In genomic region chr2:30703308-30703707, GRCm38 (mm10) we compare ENCODE assay signal across 19 mouse cellular contexts.
DNase-seq lines count a peak whose midpoint lies in the region; ATAC-seq and TF ChIP-seq lines count a peak whose summit lies in the region.
"Had no signal": no experiment of that assay in that cellular context is flagged by ENCODE, and none has a peak within 500 bp of the region (broad histone marks: within the 10 kb centered on the region; RNA-seq: fewer than 3 reads in every experiment).

No protein-coding gene starts in this region.

- WGBS in hindbrain, embryonic 12.5 days, result 93% methylated on average over 1 of the region's 1 CpGs
- WGBS in hindbrain, embryonic 16.5 days, result 90% methylated on average over 1 of the region's 1 CpGs
- WGBS in lung, embryonic 14.5 days, result 81% methylated on average over 1 of the region's 1 CpGs
- 94% methylated on average over 1 of the region's 1 CpGs for WGBS in midbrain, embryonic 13.5 days
- 84% methylated on average over 1 of the region's 1 CpGs for WGBS in midbrain, embryonic 15.5 days
- 88% methylated on average over 1 of the region's 1 CpGs for WGBS in stomach, embryonic 16.5 days

- H3K9ac ChIP-seq in hindbrain, embryonic 12.5 days, result no peak overlapping the region
- H3K9ac ChIP-seq in hindbrain, embryonic 16.5 days (ENCODE audit: low read depth, low read length), result no peak overlapping the region
- no peak overlapping the region for H3K9ac ChIP-seq in lung, embryonic 14.5 days
- H3K9ac ChIP-seq in midbrain, embryonic 13.5 days (replicated peaks), result no peak overlapping the region
- no peak overlapping the region for H3K9ac ChIP-seq in midbrain, embryonic 15.5 days
- no peak overlapping the region for H3K9ac ChIP-seq in stomach, embryonic 16.5 days (ENCODE audit: low read length)

- ATAC-seq in hindbrain, embryonic 12.5 days (ENCODE audit: low FRiP score), result no peak
- ATAC-seq in hindbrain, embryonic 16.5 days, result no peak
- no peak for ATAC-seq in lung, embryonic 14.5 days (ENCODE audit: insufficient read depth)
- no peak for ATAC-seq in midbrain, embryonic 13.5 days
- no peak for ATAC-seq in midbrain, embryonic 15.5 days (replicated peaks)
- ATAC-seq in stomach, embryonic 16.5 days (ENCODE audit: insufficient read depth, low FRiP score), result no peak
- ATAC-seq: activated CD4-positive, CD25-positive, alpha-beta regulatory T cell, adult 4 months; midbrain, embryonic 16.5 days had no signal

- no peaks in the 10 kb centered on the region for H3K36me3 ChIP-seq in hindbrain, embryonic 12.5 days
- H3K36me3 ChIP-seq in hindbrain, embryonic 16.5 days (ENCODE audit: control insufficient read depth, insufficient read depth, low read length), result no peaks in the 10 kb centered on the region
- no peaks in the 10 kb centered on the region for H3K36me3 ChIP-seq in lung, embryonic 14.5 days (ENCODE audit: insufficient read depth)
- no peaks in the 10 kb centered on the region for H3K36me3 ChIP-seq in midbrain, embryonic 13.5 days
- no peaks in the 10 kb centered on the region for H3K36me3 ChIP-seq in midbrain, embryonic 15.5 days (replicated peaks)
- H3K36me3 ChIP-seq in stomach, embryonic 16.5 days (ENCODE audit: control insufficient read depth, insufficient read depth, low read length), result no peaks in the 10 kb centered on the region
- H3K36me3 ChIP-seq: neural tube, embryonic 13.5 days had no signal

- no peak overlapping the region for H3K4me3 ChIP-seq in hindbrain, embryonic 12.5 days
- H3K4me3 ChIP-seq in hindbrain, embryonic 16.5 days (ENCODE audit: low read length), result no peak overlapping the region
- H3K4me3 ChIP-seq in lung, embryonic 14.5 days (ENCODE audit: low read depth, low read length), result no peak overlapping the region
- H3K4me3 ChIP-seq in midbrain, embryonic 13.5 days (replicated peaks), result no peak overlapping the region
- H3K4me3 ChIP-seq in midbrain, embryonic 15.5 days, result no peak overlapping the region
- no peak overlapping the region for H3K4me3 ChIP-seq in stomach, embryonic 16.5 days (replicated peaks; ENCODE audit: low read length)
- H3K4me3 ChIP-seq: embryonic facial prominence, embryonic 10.5 days; gastrocnemius, adult 2 months; myocyte; neural tube, embryonic 13.5 days had no signal

- no peak for TF ChIP-seq CTCF in lung, embryonic 14.5 days (IDR thresholded peaks at IDR 0.05; ENCODE audit: low read depth)

- peak overlapping the region; percentile 55; the same call in 1 of the 2 replicates for H3K27ac ChIP-seq in hindbrain, embryonic 12.5 days
- H3K27ac ChIP-seq in hindbrain, embryonic 16.5 days (ENCODE audit: low read depth, low read length), result no peak overlapping the region
- H3K27ac ChIP-seq in lung, embryonic 14.5 days (ENCODE audit: low read depth), result peak overlapping the region; percentile 91; the same call in 1 of the 2 replicates
- peak overlapping the region; percentile 36; the same call in 1 of the 2 replicates for H3K27ac ChIP-seq in midbrain, embryonic 13.5 days
- H3K27ac ChIP-seq in midbrain, embryonic 15.5 days, result no peak overlapping the region
- peak overlapping the region; percentile 76 for H3K27ac ChIP-seq in stomach, embryonic 16.5 days (ENCODE audit: low read length)

- H3K27me3 ChIP-seq in hindbrain, embryonic 12.5 days, result no peaks in the 10 kb centered on the region
- H3K27me3 ChIP-seq in hindbrain, embryonic 16.5 days (replicated peaks; ENCODE audit: control insufficient read depth, insufficient read depth, low read length), result no peaks in the 10 kb centered on the region
- no peaks in the 10 kb centered on the region for H3K27me3 ChIP-seq in lung, embryonic 14.5 days (ENCODE audit: insufficient read depth, low read length)
- no peaks in the 10 kb centered on the region for H3K27me3 ChIP-seq in midbrain, embryonic 13.5 days
- no peaks in the 10 kb centered on the region for H3K27me3 ChIP-seq in midbrain, embryonic 15.5 days (replicated peaks)
- H3K27me3 ChIP-seq in stomach, embryonic 16.5 days (ENCODE audit: control insufficient read depth, insufficient read depth, low read length), result no peaks in the 10 kb centered on the region
- H3K27me3 ChIP-seq: neural tube, embryonic 13.5 days had no signal

- H3K4me2 ChIP-seq in hindbrain, embryonic 12.5 days (replicated peaks), result no peak overlapping the region
- no peak overlapping the region for H3K4me2 ChIP-seq in hindbrain, embryonic 16.5 days (ENCODE audit: low read length)
- no peak overlapping the region for H3K4me2 ChIP-seq in lung, embryonic 14.5 days
- no peak overlapping the region for H3K4me2 ChIP-seq in midbrain, embryonic 13.5 days (replicated peaks)
- H3K4me2 ChIP-seq in midbrain, embryonic 15.5 days, result no peak overlapping the region
- H3K4me2 ChIP-seq in stomach, embryonic 16.5 days (ENCODE audit: low read depth, low read length), result no peak overlapping the region
- H3K4me2 ChIP-seq: neural tube, embryonic 13.5 days had no signal

- 0 out of 2 replicates have a peak, but pooled peaks cover 5% of the 10 kb centered on the region for H3K9me3 ChIP-seq in hindbrain, embryonic 12.5 days (replicated peaks)
- H3K9me3 ChIP-seq in hindbrain, embryonic 16.5 days (ENCODE audit: control insufficient read depth, low read length), result 0 out of 2 replicates have a peak, but pooled peaks cover 2% of the 10 kb centered on the region
- no peaks in the 10 kb centered on the region for H3K9me3 ChIP-seq in lung, embryonic 14.5 days (ENCODE audit: low read depth, low read length)
- H3K9me3 ChIP-seq in midbrain, embryonic 13.5 days, result no peaks in the 10 kb centered on the region
- H3K9me3 ChIP-seq in midbrain, embryonic 15.5 days, result no peaks in the 10 kb centered on the region
- no peaks in the 10 kb centered on the region for H3K9me3 ChIP-seq in stomach, embryonic 16.5 days (replicated peaks; ENCODE audit: control insufficient read depth, low read length)
- H3K9me3 ChIP-seq: neural tube, embryonic 13.5 days had no signal

- H3K4me1 ChIP-seq in hindbrain, embryonic 12.5 days, result peaks cover 50% of the 10 kb centered on the region
- H3K4me1 ChIP-seq in hindbrain, embryonic 16.5 days (ENCODE audit: control insufficient read depth, insufficient read depth, low read depth, low read length), result peaks cover 30% of the 10 kb centered on the region
- peaks cover 29% of the 10 kb centered on the region for H3K4me1 ChIP-seq in lung, embryonic 14.5 days (ENCODE audit: insufficient read depth)
- peaks cover 54% of the 10 kb centered on the region for H3K4me1 ChIP-seq in midbrain, embryonic 13.5 days (replicated peaks)
- peaks cover 52% of the 10 kb centered on the region for H3K4me1 ChIP-seq in midbrain, embryonic 15.5 days
- peaks cover 41% of the 10 kb centered on the region for H3K4me1 ChIP-seq in stomach, embryonic 16.5 days (ENCODE audit: control insufficient read depth, insufficient read depth, low read length)

- DNase-seq in lung, embryonic 14.5 days, result no peak
- DNase-seq in lung, postnatal 4 days, result no peak
- no peak for DNase-seq in urinary bladder, adult 2 months (ENCODE audit: low spot score)
- DNase-seq: adrenal gland, adult 8-10 months; cerebellum, adult 11-12 months; gastrocnemius, adult 2 months; kidney, adult 2 months; retina, postnatal 1 day; thymus, postnatal 14 days had no signal

Comparison
In these comparisons a context has a peak if more than half of its experiments do, and no peak if none do; other contexts are left out.
1. H3K27ac ChIP-seq: peak in hindbrain, embryonic 12.5 days (single experiment), lung, embryonic 14.5 days (single experiment), midbrain, embryonic 13.5 days (single experiment) and stomach, embryonic 16.5 days (single experiment); none in hindbrain, embryonic 16.5 days (single experiment) and midbrain, embryonic 15.5 days (single experiment).